Mouse (Mus musculus): ENCODE results near the gene Chchd6. TPM values are rescaled to one million over a fixed set of nuclear protein-coding genes. Genes with fewer than 3 reads are reported as not detected.
A peak's percentile ranks its signal among the peaks of the same experiment; 100 is the strongest.

Gene Chchd6
- polyA plus RNA-seq, 1 experiment from 2014 or later = 55.9 TPM

DNA sequence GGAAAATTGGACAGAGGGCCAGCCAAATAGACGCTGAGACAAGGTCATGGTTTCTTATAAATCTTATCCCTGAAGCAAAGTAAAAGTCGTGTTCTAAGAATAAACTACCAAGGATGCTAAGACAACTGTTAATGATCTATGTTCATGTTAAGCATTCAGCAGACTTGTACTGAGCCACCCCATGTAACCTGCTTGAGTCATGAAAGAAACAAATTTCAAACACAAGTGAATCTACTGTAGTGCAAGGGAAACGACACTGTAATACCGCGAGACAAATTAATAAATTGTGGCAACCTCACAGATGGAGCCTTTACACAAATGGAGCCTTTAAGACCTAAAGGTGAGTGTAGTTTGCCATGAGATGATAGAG, 310 bp upstream of the Chchd6 start:
- H3K9me3 ChIP-seq (ENCODE audit: control insufficient read depth, low read length) = 0 out of 2 replicates have a peak, but pooled peaks cover 3% of the 10 kb centered on the region
- 25% methylated on average over 5 of the region's 5 CpGs for WGBS
- H3K27me3 ChIP-seq (ENCODE audit: control insufficient read depth, insufficient read depth, low read depth, low read length) = no peaks in the 10 kb centered on the region
- H3K4me3 ChIP-seq (ENCODE audit: low read length) = peak overlapping the region; percentile 78
- H3K4me1 ChIP-seq (replicated peaks; ENCODE audit: control insufficient read depth, insufficient read depth, low read length) = peaks cover 3% of the 10 kb centered on the region; the same call in 1 of the 2 replicates
- no peak; the same call in 1 of the 2 replicates for ATAC-seq (ENCODE audit: low read depth)
- H3K4me2 ChIP-seq (ENCODE audit: low read depth, low read length) = peak overlapping the region; percentile 85
- no peak overlapping the region for H3K9ac ChIP-seq (ENCODE audit: low read length)
- no peaks in the 10 kb centered on the region for H3K36me3 ChIP-seq (ENCODE audit: control insufficient read depth, insufficient read depth, low read length)
- H3K27ac ChIP-seq (ENCODE audit: low read length) = no peak overlapping the region

DNA sequence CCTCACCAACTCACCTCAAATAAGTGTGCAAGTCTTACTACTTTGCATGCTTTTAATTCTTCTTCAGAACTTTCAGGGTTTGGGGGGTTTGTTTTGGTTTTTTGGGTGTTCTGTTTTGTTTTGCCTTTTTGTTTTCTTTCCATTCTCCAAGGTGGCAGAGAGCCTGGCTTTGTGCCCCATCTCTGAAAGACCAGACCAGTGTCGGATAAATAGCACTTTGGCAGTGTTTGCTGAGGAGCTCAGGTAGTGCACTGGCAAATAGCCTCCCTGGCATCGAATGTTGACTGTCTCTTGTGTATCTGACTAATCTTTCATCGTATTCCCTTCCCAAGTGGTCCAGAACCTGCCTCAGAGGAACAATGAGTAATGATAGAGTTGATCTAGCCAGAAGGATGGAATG, 3.4 kb downstream of the Chchd6 start:
- Histone ChIP-seq H3K27ac (ENCODE audit: low read length) (no peak overlapping the region), H3K9me3 (ENCODE audit: control insufficient read depth, low read length) (no peaks in the 10 kb centered on the region), H3K9ac (ENCODE audit: low read length) (no peak overlapping the region), H3K4me2 (ENCODE audit: low read depth, low read length) (no peak overlapping the region), H3K36me3 (ENCODE audit: control insufficient read depth, insufficient read depth, low read length) (no peaks in the 10 kb centered on the region), H3K4me1 (replicated peaks; ENCODE audit: control insufficient read depth, insufficient read depth, low read length) (peaks cover 3% of the 10 kb centered on the region; the same call in 1 of the 2 replicates), H3K4me3 (ENCODE audit: low read length) (no peak overlapping the region), H3K27me3 (ENCODE audit: control insufficient read depth, insufficient read depth, low read depth, low read length) (no peaks in the 10 kb centered on the region)
- WGBS = 58% methylated on average over 3 of the region's 3 CpGs
- no peak for ATAC-seq (ENCODE audit: low read depth)

DNA sequence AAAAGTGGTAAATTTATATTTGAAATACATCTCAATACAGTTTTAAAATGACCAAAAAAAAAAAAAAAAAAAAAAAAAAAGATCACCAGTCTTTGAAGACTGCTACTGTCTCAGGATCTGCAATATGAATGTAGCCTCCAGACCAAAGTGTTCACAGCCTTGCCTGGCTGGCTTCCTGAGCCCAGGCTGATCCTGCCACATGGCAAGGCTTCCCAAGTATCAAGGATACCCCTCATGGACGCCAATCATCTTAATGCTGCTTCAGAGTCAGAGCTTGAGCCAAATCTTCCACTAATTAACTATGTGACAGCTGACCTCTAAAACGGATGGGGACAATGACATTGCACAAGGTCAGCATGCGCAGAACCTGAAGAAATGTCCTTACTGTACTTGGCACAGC, 3.9 kb downstream of the Chchd6 start:
- H3K27me3 ChIP-seq (ENCODE audit: control insufficient read depth, insufficient read depth, low read depth, low read length) = no peaks in the 10 kb centered on the region
- H3K36me3 ChIP-seq (ENCODE audit: control insufficient read depth, insufficient read depth, low read length) = no peaks in the 10 kb centered on the region
- no peaks in the 10 kb centered on the region for H3K9me3 ChIP-seq (ENCODE audit: control insufficient read depth, low read length)
- H3K9ac ChIP-seq (ENCODE audit: low read length) = no peak overlapping the region
- no peak overlapping the region for H3K27ac ChIP-seq (ENCODE audit: low read length)
- no peak overlapping the region for H3K4me3 ChIP-seq (ENCODE audit: low read length)
- no peak for ATAC-seq (ENCODE audit: low read depth)
- no peak overlapping the region for H3K4me2 ChIP-seq (ENCODE audit: low read depth, low read length)
- 66% methylated on average over 3 of the region's 3 CpGs for WGBS
- peaks cover 3% of the 10 kb centered on the region; the same call in 1 of the 2 replicates for H3K4me1 ChIP-seq (replicated peaks; ENCODE audit: control insufficient read depth, insufficient read depth, low read length)

DNA sequence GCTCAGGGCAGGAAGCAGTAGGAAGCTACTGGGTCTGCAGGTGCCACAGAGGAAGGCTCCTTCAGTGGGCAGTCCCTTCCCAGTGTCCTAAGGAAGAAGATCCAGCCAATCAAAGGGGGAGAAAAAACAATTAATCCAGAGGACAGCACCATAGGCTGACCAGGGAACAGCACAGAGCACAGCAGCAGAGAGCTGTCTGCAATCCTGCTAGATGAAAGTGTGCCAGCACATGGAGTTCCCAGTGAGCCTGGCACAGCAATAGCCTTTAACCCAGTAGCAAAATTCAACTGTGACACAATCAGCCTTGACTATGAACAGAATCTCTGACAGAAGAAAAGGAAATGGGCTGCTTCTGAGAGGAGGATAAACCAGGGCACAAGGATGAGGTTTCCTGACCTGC, 9.8 kb downstream of the Chchd6 start:
- H3K27ac ChIP-seq (ENCODE audit: low read length) = no peak overlapping the region
- no peak overlapping the region for H3K4me3 ChIP-seq (ENCODE audit: low read length)
- no peak overlapping the region for H3K9ac ChIP-seq (ENCODE audit: low read length)
- H3K36me3 ChIP-seq (ENCODE audit: control insufficient read depth, insufficient read depth, low read length) = no peaks in the 10 kb centered on the region
- no peak overlapping the region for H3K4me2 ChIP-seq (ENCODE audit: low read depth, low read length)
- no peaks in the 10 kb centered on the region for H3K27me3 ChIP-seq (ENCODE audit: control insufficient read depth, insufficient read depth, low read depth, low read length)
- H3K9me3 ChIP-seq (ENCODE audit: control insufficient read depth, low read length) = no peaks in the 10 kb centered on the region
- ATAC-seq (ENCODE audit: low read depth) = no peak
- H3K4me1 ChIP-seq (replicated peaks; ENCODE audit: control insufficient read depth, insufficient read depth, low read length) = no peaks in the 10 kb centered on the region

DNA sequence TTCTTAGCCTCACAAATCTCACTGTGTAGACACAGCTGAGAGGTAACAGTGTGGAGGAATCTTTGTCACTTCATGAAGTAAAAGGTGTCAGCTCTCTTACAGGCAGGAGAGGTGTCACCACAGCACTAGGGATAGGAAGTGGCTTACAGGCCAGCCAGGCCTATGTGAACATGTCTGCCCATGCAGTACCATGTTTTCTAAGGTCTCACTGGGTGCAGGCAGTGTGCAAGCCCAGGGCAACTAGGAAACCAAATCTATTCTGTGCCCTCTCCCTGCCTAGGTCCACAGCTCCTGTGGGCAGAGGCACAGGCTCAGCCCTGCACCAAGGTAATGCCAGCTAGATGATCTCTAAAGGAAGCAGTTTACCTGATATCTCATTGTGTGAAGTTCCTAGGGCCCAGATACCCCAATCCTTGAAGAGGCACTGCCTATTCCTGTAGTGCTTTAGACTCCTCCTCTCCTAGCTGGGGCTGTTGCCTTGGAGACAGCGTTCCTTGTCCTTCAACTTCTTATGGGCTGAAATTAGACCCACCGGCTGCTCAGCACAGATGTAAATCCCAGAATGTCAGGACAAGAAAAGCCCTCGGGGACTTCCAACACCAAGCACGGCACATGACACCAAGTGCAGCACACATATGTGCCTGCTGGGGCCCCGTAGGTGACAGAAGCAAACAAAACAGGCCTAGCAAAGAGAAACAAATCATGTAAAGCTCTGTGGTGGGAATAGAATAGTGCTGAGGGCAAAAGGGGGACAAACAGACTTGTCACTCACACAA, 10.6 kb downstream of the Chchd6 start:
- H3K4me2 ChIP-seq (ENCODE audit: low read depth, low read length) = no peak overlapping the region
- H3K36me3 ChIP-seq (ENCODE audit: control insufficient read depth, insufficient read depth, low read length) = no peaks in the 10 kb centered on the region
- ATAC-seq (ENCODE audit: low read depth) = no peak
- H3K4me1 ChIP-seq (replicated peaks; ENCODE audit: control insufficient read depth, insufficient read depth, low read length) = no peaks in the 10 kb centered on the region
- H3K27ac ChIP-seq (ENCODE audit: low read length) = no peak overlapping the region
- no peaks in the 10 kb centered on the region for H3K27me3 ChIP-seq (ENCODE audit: control insufficient read depth, insufficient read depth, low read depth, low read length)
- 23% methylated on average over 5 of the region's 5 CpGs for WGBS
- H3K4me3 ChIP-seq (ENCODE audit: low read length) = no peak overlapping the region
- no peak overlapping the region for H3K9ac ChIP-seq (ENCODE audit: low read length)
- no peaks in the 10 kb centered on the region for H3K9me3 ChIP-seq (ENCODE audit: control insufficient read depth, low read length)

DNA sequence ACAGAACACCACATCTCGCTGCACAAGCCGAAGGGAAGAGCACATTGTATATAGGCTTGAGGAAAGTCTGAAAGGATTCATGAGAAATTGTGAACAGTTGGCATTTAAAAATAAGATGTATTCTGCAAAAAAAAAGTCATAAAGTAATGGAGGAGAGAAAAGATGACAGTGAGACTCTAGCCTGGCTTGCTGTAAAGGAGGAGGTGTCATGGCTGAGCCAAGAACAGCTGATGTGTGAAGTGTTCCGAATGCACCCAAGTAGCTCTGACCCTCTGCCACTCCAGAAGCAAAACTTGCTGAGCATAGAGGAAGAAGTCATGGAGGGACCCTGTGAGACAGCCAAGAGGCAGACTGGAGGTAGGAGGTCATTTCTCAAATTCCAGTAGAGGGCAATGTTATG, 12.3 kb downstream of the Chchd6 start:
- no peaks in the 10 kb centered on the region for H3K9me3 ChIP-seq (ENCODE audit: control insufficient read depth, low read length)
- ATAC-seq (ENCODE audit: low read depth) = no peak
- no peak overlapping the region for H3K4me2 ChIP-seq (ENCODE audit: low read depth, low read length)
- H3K4me1 ChIP-seq (replicated peaks; ENCODE audit: control insufficient read depth, insufficient read depth, low read length) = no peaks in the 10 kb centered on the region
- 78% methylated on average over 3 of the region's 3 CpGs for WGBS
- H3K27me3 ChIP-seq (ENCODE audit: control insufficient read depth, insufficient read depth, low read depth, low read length) = no peaks in the 10 kb centered on the region
- H3K4me3 ChIP-seq (ENCODE audit: low read length) = no peak overlapping the region
- H3K36me3 ChIP-seq (ENCODE audit: control insufficient read depth, insufficient read depth, low read length) = no peaks in the 10 kb centered on the region
- no peak overlapping the region for H3K9ac ChIP-seq (ENCODE audit: low read length)
- no peak overlapping the region for H3K27ac ChIP-seq (ENCODE audit: low read length)

DNA sequence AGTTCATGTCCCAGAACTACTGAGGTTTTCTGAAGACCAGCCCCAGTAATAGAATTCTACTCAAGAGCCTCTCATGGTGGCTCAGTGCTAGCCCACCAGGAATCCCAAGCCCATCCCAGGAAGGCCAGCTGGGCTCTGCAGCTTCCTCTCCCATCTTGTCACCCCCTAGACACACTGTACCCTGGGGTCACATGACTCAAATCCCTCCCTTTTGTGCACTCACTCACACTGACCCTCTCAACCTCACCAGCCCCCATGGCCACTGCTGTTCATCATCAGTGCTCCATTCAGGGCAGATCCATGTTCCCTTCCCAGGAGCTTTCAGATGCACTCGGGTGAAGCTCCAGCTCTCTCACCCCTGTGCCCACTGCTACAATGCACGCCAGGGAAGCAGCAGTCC, 20.8 kb downstream of the Chchd6 start:
- WGBS = 31% methylated on average over 2 of the region's 2 CpGs
- Histone ChIP-seq H3K27ac (ENCODE audit: low read length) (no peak overlapping the region), H3K9me3 (ENCODE audit: control insufficient read depth, low read length) (no peaks in the 10 kb centered on the region), H3K4me3 (ENCODE audit: low read length) (no peak overlapping the region), H3K36me3 (ENCODE audit: control insufficient read depth, insufficient read depth, low read length) (no peaks in the 10 kb centered on the region), H3K9ac (ENCODE audit: low read length) (no peak overlapping the region), H3K4me2 (ENCODE audit: low read depth, low read length) (no peak overlapping the region), H3K4me1 (replicated peaks; ENCODE audit: control insufficient read depth, insufficient read depth, low read length) (no peaks in the 10 kb centered on the region), H3K27me3 (ENCODE audit: control insufficient read depth, insufficient read depth, low read depth, low read length) (no peaks in the 10 kb centered on the region)
- no peak for ATAC-seq (ENCODE audit: low read depth)

DNA sequence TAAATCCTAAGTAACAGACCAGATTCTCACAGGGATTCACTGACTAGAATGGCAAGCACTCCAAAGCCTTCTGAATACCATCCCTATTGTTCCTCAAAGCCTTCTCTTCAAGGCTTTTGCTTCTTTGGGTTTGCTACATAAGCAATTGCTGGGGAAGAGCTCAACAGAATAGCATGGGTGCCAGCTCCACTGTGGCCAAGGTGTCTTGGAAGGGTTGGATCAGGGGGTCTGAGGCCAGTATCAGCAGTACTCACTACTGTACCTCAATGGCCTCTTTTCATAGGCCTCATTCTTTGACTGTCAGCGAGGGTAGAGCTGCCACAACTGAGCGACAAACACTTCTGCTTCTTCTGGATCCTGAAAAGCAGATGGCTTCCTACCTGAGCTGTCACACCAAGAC, 21.7 kb downstream of the Chchd6 start:
- Histone ChIP-seq H3K4me1 (replicated peaks; ENCODE audit: control insufficient read depth, insufficient read depth, low read length) (no peaks in the 10 kb centered on the region), H3K4me2 (ENCODE audit: low read depth, low read length) (no peak overlapping the region), H3K4me3 (ENCODE audit: low read length) (no peak overlapping the region), H3K9me3 (ENCODE audit: control insufficient read depth, low read length) (no peaks in the 10 kb centered on the region), H3K9ac (ENCODE audit: low read length) (no peak overlapping the region), H3K27me3 (ENCODE audit: control insufficient read depth, insufficient read depth, low read depth, low read length) (no peaks in the 10 kb centered on the region), H3K27ac (ENCODE audit: low read length) (no peak overlapping the region), H3K36me3 (ENCODE audit: control insufficient read depth, insufficient read depth, low read length) (no peaks in the 10 kb centered on the region)
- 91% methylated on average over 2 of the region's 2 CpGs for WGBS
- ATAC-seq (ENCODE audit: low read depth) = no peak

DNA sequence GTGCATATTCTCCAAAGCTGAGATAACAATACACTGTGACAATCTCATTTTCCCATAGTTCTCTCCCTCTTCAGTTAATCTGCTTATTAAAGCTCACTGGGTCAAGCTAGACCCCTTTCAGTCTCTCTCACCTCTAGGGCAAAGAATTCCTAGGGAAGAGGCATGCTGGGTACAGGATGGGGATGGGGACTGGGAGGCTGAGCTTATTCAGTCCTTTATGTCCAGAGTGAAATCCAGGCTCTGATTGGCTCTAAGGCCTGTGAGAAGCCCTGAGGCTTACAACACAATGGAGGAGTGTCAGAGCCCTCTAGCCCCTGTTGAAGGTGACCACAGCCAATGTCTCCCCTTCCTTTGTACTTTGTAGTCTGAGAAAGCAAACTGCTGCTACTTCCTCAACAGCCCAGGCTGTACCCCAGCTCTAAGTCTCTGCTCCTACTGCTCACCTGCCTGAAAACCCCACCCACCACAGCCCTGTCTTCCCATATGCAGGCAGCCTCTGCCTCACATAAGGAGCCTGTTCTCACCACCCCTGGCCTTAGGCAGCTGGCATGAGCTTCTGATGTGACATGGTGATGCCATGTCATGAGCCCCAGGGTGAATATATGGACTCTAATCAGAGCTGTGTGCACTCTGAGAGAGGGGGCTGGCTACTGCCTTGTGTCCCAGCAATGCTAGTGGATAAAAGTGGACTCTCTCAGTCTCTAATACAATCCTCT, 22.4 kb downstream of the Chchd6 start:
- H3K27ac ChIP-seq (ENCODE audit: low read length) = no peak overlapping the region
- no peak for ATAC-seq (ENCODE audit: low read depth)
- H3K36me3 ChIP-seq (ENCODE audit: control insufficient read depth, insufficient read depth, low read length) = no peaks in the 10 kb centered on the region
- H3K4me3 ChIP-seq (ENCODE audit: low read length) = no peak overlapping the region
- H3K4me1 ChIP-seq (replicated peaks; ENCODE audit: control insufficient read depth, insufficient read depth, low read length) = no peaks in the 10 kb centered on the region
- H3K9me3 ChIP-seq (ENCODE audit: control insufficient read depth, low read length) = no peaks in the 10 kb centered on the region
- no peaks in the 10 kb centered on the region for H3K27me3 ChIP-seq (ENCODE audit: control insufficient read depth, insufficient read depth, low read depth, low read length)
- no peak overlapping the region for H3K4me2 ChIP-seq (ENCODE audit: low read depth, low read length)
- no peak overlapping the region for H3K9ac ChIP-seq (ENCODE audit: low read length)
